Mouse (Mus musculus) spleen, adult 18-20 months (tissue): ENCODE measurements around the gene Pdia2.
A peak's percentile ranks its signal among the peaks of the same experiment; 100 is the strongest.

ENCODE experiments used
- DNase-seq, 2 experiments: peaks; one replicate each; pipeline ENCODE4 v3.0.0; 2022; ENCODE audit warnings: mixed read lengths in 2 of 2

Pdia2 gene

DNA sequence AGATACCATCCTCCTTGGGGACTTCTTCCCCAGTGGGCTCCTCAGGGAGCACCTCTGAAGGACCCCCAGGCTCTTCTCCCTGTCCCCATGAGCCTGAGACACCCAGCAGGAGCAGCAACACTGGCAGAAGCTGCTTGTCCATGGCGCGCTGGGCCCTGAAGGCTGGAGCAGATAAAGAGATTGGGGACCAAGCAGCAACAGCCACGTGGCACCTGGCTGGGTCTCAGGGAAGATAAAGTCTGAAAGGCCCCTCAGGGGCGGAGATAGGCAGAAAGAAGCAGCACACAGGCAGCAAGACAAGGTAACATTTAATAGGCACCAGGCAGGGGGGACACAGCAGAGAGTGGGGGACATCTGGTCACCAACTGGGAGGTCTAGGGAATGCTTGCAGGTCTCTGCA, at the start of gene Pdia2:
Gene Pdia2 (minus strand): TSS at position 196 of the 400 bp plus-strand sequence.
- DNase-seq: no peak

DNA sequence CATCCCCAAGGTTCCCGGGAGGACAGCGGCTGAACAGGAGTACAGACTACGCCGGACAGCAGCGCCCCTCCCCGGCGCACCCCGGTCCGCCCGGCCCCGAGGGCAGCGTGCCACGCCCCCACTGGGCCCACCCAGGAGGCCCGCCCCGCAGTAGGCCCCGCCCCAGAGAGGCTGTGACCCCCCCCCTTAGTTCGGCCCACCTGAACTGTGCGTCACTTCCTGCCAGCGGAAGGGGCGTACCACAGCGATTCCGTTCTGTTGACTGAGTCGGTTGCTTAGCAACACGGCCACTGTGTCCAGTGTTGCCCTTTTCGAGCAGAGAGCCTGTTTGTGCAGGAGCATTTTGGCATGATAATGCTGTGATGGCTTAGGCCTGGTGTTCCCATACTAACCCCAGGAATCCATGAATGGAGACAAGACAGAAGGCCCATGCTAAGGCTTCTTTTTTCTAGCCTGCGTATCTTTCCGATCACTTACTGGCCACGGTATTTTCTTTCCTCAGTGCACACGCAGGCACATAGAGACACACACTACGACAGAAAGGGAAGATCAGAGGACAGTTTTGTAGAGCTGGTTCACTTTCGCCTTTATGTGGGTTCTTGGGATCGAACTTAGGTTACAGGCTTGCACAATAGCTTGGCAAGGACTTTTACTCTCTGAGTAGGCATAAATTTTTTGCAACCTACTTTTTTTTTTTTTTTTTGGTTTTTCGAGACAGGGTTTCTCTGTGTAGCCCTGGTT, 45.4 kb upstream of the Pdia2 start, which contains the start of gene Fam234a:
Gene Fam234a (minus strand): TSS at position 142 of the 741 bp plus-strand sequence.
- DNase-seq: peak; percentile 87 to 91

DNA sequence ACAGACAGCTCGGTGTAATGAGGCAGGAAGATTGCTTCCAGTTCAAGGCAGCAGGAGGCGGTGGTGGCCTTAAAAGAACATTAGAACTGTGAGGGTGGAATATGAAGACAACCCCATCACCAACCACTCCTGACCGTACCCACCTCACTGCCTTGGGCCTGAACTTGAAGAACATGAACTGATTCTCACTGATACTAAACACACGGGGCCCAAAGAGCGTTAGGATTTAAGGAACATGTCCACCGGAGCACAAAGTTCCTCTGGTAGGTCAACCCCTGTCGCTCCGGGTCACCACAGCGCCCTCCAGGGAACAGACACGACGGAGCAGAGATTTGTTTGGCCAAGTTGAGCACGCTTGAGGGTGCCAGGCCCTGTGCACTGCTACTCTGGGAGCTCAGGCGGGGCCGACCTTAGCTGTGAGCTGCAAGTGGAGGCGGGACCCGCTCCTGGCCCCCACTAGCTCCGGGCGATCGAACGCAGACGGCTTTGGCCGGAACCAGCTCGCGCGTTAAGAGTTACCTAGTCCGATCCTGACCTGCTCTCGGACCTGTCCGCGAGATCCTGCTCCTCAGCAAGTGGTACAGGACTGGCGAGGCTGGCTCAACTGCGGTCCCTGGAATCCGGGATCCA, 44.7 kb upstream of the Pdia2 start:
- peak; percentile 55 to 70 for DNase-seq

DNA sequence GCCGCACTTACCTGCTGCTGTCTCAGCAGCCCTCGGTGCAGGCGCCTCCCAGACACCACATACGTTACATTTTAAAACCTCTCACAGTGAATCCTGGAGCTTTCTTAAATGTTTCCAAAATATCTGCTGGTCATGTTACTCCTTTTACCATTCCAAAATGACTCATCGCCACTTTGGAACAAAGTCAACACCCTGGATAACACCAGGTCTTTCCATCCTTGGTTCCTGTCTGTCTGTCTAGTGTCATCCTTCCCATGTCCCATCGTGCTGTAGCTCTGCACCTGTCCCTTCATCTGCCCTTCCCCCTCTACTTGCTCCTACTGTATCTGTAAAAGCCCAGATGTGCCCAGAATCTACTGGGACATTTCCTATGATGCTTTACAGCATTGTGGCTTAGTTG, 42.1 kb upstream of the Pdia2 start:
- no peak for DNase-seq

DNA sequence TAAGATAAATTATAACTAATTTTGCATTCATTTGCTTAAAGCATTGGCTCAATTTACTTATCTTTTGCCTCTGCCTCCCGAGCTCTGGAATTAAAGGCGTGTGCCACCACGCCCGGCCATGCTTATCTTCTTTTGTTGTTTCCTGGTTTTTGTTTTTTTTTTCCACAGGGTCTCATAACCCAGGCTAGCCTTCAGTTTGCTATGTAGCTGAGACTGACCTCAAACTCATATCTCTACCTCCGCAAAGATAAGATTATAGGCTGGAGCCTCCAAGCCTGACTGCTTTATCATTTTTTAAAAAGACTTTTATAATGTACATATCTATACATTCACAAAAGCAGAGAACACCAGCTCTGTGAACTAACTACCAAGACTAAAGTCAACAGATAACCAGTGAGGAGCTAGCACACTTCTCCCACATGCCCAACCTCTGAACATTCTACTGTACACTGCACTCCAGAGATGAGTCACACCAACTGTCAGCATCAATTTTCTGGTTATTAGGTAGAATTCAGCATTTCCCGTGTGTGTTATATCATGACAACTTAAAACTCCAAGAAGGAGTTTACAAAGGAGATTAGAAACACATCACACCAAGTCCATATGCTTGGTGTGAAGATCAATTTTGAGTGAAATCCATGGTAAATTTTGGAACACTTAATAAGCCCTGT, 41.4 kb upstream of the Pdia2 start:
- no peak for DNase-seq

DNA sequence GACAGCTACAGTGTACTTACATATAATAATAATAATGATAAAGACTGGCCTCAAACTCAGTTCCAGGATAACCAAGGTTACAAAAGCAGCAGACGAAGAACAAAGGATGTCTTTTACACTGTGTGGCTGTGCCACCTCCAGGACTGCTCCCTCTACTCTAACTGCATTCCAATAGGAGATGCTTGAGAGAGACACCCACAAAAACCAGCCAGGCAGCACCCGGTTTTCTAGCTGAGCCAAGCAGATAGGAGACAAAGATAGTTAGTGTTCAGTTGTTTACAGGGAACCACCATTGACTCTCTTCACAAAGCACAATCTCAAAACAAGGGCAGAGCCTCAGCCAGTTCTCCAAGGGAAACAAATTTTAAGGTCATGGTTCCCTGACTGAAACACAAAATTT, 40.7 kb upstream of the Pdia2 start:
- DNase-seq: no peak

DNA sequence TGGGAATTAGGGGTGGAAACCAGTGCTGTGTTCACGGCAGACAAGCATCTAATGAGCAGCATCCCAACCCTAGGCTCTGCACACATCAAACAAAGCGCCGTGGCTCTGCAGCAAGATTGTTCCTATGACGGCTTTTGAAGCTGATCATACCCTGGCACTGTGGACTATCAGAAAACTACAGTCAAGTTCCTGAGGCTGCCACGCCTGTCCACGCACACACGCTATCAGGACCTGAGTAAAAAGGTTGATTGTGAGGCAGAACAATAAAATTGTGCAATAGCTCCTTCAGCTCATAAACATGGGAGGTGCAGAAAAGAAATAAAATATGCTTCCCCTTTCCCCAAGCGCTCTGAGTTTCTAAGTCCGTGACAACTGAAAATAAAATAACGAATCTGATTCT, 38.8 kb upstream of the Pdia2 start:
- no peak for DNase-seq

DNA sequence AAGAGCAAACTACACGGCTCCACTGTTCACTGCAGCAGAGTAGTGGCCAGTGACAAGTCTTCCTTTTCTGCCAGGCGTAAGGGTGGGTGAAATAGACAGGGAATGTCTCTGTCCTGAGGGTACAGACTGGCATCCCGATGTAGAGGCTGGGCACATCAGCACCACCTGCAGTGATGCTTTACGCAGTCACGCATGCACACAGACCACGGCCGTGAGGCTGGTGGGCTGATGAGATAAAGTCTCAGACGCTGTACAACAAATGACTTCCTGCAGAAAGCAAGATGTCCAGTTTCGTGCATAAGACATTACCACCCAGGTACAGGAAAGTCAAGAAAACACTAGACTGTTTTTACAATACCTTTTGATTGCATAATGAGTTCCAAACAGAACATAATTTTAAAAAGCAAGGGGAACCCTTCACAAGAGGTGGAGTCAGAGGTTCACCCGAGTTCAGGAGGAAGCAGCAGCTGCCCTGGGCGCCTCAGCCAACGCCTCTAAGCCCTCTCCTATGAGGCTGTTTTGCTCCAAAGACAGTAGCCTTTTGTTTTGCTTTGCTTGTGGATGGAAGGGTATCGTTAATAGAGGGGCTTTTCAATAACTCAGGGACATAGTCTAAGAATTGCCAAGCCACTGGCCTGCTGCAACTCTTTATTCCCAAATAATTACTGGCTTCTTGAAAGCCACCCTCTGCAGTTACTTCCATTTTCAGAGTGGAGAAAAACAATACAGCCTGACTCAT, 36.4 kb upstream of the Pdia2 start:
- no peak for DNase-seq

DNA sequence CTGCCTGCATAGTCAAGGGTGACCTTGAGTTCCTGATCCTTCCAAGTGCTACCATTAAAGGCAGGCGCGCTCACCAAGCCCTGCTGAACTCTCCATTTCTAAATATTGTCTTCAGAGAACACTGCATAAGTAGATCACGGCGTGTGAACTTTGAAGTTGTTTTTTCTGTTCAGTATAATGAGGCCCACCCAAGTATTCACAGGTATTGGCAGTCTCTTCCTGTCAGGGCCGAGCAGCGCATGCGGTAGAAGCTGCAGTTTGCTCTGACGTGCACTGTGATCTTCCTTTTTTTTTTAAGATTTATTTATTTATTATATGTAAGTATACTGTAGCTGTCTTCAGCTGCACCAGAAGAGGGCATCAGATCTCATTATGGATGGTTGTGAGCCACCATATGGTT, 35.5 kb upstream of the Pdia2 start:
- DNase-seq: no peak

DNA sequence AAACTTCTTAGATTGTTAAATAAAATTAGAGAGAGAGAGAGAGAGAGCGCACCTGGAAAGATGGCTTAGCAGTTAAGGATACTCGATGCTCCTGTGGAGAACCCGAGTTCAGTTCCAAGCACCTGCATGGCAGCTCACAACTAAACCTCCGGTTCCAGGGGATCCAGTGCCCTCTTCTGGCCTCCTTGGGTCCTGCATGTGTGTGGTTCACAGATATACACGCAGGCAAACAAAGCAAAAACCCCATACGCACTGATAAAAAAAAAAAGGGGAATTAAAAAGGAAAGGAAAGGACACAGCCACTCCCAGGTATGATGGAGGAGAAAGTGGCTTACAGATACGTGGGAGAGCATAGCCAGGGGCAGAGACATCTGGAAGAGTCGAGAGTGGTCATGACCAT, 34.0 kb upstream of the Pdia2 start:
- peak in 1 of 2 experiments; percentile 23 for DNase-seq

DNA sequence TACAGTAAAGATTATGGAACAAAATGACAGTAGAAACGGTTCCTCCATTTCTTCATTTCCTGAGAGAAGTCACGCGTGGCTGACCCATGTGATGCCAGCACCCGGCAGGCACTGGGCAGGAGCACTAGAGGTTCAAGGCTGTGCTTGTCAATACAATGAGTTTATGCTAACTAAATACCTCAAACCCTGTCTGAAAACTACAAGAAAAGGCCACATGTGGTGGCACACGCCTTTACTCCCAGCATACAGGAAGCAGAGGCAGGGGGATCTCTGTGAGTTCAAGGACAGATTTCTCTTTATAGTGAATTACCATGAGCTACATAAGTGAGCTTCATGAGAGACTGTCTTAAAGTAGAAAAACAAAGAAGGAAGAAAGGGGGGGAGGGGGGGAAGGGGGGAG, 32.3 kb upstream of the Pdia2 start:
- DNase-seq: no peak

DNA sequence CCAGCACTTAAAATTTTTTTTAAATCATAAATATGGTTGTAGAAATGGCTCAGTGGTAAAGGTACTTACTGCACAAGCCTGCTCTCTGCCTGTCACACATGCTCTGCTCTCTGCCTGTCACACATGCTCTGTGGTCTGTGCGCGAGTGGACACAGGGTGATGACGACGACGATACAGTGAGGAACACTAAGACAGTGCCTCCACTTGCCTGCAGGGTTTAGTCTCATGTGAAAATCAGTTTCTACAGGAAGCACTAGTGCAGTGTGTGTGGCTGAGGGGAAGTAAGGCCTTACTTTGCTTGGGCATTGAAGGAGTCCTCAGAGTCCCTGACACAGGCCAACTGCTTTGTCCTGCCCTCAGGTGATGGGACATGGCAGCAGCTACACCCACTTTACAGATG, 30.9 kb upstream of the Pdia2 start:
- DNase-seq: no peak

DNA sequence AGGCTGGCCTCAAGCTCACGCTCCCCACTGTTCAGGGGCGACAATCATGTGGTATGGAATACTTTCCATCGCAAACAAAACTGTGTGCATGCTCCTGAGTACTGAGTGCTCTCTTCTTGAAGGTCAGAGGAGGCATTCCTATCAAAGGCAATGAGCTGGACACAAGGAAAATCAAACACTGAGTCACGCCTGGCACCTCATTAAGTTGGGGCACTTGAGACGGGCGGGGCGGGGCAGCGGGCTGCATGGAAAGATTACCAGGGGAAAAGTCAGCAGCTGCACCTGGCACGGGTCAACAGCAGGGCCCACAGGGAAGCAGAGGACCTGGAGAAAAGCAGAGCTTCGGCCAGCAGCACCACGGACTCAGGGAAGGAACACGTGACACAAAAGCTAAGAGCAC, 26.3 kb upstream of the Pdia2 start:
- no peak for DNase-seq

DNA sequence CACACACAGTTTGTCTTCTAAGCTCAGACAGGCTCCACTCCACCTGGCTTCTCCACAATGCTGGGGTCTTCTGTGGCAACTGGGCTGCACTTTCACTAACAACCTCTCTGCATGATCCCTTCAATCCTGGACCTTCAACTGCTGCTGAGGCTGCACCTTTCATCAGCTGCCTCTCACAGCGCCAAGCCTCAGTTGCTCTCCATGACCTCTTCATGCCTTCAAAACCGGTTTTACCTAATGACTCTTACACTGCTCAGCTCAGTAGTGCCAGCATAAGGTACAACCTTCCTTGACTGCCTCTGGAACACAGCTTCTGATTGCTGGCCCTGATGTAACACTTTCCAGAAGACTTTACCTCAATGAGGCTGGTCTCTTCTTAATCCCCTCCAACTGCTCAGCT, 22.6 kb upstream of the Pdia2 start:
- no peak for DNase-seq

DNA sequence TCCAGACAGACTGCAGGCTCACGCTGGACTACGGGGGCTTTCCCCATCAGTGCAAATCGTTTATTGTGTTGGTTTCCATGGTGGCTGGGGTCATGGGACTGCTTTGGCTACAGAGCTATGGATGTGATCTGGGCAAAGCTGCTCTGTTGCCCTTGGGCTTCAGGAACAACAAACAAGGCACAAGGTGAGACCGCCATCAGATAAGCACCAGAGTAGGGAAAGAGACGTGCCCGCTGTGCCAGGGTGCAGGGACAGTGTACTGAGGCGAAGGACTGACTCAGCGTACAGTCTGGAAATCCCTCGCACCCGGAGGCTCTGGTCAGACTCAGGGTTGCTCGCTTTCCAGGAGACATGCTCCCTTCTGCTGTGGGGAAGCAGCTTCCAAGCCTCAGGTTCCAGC, 13.8 kb upstream of the Pdia2 start:
- no peak for DNase-seq

DNA sequence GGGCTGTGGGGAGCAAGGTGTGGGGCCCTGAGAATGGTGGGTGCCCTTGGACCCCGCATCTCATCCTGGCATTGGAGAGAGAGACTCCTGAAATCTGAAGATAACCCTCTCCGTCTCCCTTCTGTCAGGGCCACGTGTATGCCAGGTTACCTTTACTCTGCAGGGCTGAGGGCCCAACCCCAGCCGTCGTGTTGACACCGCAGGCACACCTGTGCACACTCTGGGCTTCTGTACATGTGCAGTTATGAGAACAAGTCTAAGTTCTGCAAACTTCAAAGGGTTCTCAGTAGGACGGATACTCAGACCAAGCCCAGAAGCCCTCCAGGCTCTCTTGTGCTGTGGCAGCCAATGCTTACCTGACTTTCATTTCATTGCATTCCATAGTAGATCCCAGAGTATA, 13.4 kb upstream of the Pdia2 start:
- DNase-seq: no peak

DNA sequence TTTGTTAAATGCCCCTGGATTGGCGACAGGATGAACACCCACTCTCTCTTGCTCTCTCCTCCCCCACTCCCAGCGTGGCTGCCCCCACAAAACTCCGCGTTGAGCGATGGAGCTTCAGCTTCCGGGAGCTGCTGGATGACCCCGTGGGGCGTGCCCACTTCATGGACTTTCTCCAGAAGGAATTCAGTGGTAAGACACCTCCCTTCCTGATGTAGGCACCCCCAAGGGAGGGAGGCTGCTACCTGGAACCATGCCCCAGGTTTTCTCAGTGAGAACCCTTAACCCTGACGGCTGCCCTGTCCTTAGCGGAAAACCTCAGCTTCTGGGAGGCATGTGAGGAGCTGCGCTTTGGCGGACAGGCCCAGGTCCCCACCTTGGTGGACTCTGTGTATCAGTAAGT, 8.8 kb upstream of the Pdia2 start, which contains the start of gene Arhgdig:
Gene Arhgdig (minus strand): TSS at position 101 of the 400 bp plus-strand sequence.
- DNase-seq: no peak

DNA sequence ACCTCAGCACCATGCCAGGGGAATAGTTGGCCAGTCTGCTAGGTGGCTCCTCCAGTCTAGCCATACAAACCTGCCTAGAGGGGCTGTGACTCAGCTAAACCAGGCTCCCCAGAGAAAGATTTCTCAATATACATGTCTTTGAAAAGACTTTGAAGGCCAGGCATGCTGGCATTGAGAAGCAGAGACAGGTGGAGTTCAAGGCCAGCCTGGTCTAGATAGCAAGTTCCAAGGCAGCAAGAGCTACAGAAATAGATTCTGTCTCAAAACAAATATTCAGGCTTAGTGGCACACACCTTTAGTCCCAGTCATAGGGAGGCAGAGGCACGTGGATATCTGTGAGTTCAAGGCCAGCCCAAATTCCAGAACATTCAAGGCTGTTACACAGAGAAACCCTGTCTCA, 7.5 kb upstream of the Pdia2 start:
- no peak for DNase-seq

DNA sequence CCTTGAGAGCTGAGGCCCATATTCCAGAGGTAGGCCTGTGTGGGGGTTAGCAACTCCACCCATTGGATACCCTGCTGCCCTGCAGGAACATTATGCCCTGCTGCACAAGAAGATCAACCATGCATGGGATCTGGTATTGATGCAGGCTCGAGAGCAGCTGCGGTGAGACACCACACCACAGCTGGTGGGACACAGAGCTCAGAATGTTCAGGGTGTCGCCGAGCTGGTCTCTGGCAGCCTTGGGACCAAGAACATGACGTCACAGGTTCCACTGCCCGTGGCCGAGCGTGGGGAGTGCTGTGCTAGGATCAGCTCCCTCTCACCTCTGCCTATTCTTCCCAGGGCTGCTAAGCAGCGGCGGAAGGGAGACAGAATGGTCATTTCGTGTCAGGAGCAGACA, 5.9 kb upstream of the Pdia2 start:
- DNase-seq: no peak

DNA sequence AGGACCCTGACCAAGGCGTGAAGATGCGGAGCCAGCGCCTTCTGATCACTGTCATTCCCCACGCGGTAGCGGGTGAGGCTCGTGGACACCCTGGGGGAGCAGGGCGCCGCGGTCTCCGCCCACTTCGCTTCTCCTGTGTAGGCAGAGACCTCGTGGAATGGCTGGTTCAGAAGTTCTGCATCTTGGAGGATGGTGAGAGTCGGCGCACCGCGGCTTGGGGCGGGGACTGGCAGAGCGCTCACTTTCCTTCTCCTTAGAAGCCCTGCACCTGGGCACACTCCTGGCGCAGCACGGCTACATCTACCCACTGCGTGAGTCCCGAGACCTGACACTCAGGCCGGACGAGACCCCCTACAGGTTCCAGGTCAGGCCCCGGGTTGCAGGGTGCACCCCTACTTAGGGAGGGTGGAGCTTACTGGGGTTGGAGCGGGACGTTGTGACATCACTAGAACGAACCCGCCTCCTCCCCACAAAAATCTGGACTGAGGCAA, 4.5 kb upstream of the Pdia2 start:
- peak in 1 of 2 experiments; percentile 26 for DNase-seq

DNA sequence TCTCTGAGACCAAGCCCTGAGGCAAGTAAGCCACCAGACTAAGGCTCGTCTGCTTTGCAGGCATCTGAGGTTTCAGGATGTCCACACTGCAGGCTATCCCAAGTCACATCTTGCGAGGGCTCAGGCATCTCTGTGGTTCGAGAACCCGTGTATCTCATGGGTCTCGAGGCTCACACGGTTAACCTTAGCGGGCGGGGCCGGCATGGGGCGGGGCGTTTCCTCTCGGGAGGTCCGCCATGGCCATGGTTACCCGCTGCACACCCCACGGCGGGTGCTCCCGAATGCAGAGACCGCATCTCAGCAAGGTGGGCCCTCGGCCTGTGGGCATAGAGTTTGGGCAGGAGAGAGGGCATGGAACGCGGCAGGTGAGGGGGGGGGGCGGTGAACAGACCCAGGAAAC, 3.9 kb upstream of the Pdia2 start, which contains the start of gene Rgs11:
Gene Rgs11 (plus strand): TSS at position 215 of the 400 bp plus-strand sequence.
- DNase-seq: peak; percentile 16 to 63

DNA sequence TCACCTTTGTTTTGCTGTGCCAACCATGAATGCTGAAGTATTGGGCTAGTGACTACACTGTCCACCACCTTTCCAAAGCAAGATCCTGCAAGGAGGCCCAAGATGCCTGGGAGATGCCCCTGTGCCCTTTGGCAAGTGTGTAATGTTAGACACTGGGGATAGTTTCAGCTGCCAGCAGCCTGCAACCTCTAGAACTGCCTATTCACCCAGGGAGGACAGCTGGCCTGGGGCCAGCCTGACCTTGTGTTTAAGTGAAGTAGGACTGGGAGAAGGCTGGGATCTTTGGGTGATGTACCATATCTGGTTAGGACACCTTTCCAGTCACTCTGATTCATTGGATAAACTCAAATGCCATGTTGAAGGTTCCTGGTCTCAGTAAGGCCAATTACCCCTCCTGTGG, 3.1 kb upstream of the Pdia2 start:
- DNase-seq: no peak
